Mouse (Mus musculus): ENCODE measurements around the gene Fam234a.
"Not testable (repeated sequence)": the region's sequence is repeated elsewhere in the genome, so short reads cannot be mapped to it uniquely, and the experiment has no call there.

The Fam234a gene

DNA sequence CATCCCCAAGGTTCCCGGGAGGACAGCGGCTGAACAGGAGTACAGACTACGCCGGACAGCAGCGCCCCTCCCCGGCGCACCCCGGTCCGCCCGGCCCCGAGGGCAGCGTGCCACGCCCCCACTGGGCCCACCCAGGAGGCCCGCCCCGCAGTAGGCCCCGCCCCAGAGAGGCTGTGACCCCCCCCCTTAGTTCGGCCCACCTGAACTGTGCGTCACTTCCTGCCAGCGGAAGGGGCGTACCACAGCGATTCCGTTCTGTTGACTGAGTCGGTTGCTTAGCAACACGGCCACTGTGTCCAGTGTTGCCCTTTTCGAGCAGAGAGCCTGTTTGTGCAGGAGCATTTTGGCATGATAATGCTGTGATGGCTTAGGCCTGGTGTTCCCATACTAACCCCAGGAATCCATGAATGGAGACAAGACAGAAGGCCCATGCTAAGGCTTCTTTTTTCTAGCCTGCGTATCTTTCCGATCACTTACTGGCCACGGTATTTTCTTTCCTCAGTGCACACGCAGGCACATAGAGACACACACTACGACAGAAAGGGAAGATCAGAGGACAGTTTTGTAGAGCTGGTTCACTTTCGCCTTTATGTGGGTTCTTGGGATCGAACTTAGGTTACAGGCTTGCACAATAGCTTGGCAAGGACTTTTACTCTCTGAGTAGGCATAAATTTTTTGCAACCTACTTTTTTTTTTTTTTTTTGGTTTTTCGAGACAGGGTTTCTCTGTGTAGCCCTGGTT lies at the start of gene Fam234a:
Gene Fam234a (minus strand): TSS at position 142 of the 741 bp plus-strand sequence.
- DNase-seq (ENCODE audit: low spot score), result peak; percentile 94

DNA sequence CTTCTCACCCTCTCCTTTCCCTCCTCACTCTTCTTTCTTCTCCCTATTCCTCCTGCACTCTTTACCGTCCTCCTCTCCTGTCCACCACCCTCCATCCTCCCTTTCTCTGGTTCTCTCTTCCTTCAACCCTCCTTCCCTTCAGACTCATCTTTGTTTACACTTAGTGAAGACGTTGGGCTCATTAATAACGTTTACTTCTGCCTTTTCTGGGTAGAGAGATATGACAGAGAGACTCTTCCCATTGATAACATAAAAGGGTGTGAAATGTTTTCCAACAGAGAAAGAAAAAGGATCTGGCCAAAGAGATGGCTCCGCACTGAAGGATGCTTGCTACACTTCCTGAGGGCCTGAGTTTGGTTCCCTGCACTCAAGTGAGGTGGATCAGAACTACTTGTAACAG lies 45.4 kb upstream of the Fam234a start:
- DNase-seq (ENCODE audit: low spot score), result no peak

DNA sequence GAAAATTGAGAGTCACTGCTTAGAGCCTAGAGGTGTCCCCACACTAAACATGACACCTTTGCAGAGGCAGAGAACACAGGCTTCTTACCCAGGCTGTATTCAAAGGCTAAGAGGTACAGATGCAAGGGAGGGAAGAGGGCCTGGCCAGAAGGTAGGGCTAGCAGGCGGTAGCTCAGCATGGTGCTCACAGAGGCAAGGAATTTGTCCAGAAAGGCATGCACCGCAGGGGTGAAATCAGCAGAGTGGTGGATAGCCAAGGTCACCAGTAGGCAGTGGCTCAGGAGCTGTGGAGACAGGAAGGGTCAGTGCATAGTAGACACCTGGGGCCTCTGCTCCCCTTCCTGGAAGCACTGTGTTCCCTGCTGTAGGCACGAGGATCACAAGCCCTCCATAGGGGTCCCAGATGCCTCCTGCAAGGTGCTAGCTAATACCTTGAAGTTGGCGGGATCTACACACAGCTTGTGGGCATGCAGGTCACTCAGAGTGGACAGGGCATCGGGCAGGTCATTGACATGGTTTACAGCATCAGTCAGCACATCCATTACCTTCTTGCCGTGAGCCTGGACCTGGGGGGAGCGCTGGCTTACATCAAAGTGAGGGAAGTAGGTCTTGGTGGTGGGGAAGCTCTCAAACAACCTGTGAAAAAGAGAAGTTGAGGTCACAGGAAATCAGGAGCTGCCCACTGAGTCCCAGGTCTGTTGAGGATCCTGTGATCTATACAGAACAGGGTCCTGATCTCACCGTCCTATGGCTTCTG lies 42.3 kb upstream of the Fam234a start:
- no peak for DNase-seq (ENCODE audit: low spot score)

- no peak for DNase-seq (ENCODE audit: low spot score)
Measured at GRCm38 (mm10) chr17:26276711-26277110, 32.7 kb upstream of the Fam234a start.

- DNase-seq (ENCODE audit: low spot score), result no peak
Measured at GRCm38 (mm10) chr17:26275933-26276332, 31.9 kb upstream of the Fam234a start.

DNA sequence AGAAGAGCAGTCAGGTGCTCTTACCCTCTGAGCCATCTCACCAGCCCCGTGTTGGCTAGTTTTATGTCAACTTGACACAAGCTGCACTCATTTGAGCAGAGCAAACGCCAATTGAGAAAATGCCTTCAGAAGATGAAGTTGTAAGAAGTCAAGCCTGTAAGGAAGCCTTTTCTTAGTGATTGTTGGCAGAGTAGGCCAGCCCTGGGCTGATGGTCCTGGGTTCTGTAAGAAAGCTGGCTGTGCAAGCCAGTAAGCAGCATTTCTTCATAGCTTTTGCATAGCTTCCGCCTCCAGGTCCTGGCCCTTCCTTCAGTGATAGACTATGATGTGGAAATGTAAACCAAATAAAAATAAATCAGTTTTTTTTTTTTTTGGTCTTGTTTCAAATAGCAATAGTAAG lies 28.5 kb upstream of the Fam234a start:
- DNase-seq (ENCODE audit: low spot score), result no peak

DNA sequence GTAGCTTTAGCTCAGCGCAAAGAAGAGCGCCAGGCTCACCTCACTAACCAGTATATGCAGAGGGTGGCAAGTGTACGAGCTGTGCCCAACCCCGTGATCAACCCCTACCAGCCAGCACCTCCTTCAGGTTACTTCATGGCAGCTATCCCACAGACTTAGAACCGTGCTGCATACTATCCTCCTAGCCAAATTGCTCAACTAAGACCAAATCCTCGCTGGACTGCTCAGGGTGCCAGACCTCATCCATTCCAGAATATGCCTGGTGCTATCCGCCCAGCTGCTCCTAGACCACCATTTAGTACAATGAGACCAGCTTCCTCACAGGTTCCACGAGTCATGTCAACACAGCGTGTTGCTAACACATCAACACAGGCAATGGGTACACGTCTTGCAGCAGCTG lies 25.5 kb upstream of the Fam234a start:
- DNase-seq (ENCODE audit: low spot score), result not testable (repeated sequence)

GRCm38 (mm10) chr17:26268851-26269250 lies 24.8 kb upstream of the Fam234a start:
- DNase-seq (ENCODE audit: low spot score), result peak; percentile 13

GRCm38 (mm10) chr17:26262384-26262783 lies 18.3 kb upstream of the Fam234a start:
- no peak for DNase-seq (ENCODE audit: low spot score)

GRCm38 (mm10) chr17:26261826-26262225 lies 17.8 kb upstream of the Fam234a start:
- DNase-seq (ENCODE audit: low spot score), result no peak

- no peak for DNase-seq (ENCODE audit: low spot score)
Measured at GRCm38 (mm10) chr17:26255313-26255712, 11.3 kb upstream of the Fam234a start.

DNA sequence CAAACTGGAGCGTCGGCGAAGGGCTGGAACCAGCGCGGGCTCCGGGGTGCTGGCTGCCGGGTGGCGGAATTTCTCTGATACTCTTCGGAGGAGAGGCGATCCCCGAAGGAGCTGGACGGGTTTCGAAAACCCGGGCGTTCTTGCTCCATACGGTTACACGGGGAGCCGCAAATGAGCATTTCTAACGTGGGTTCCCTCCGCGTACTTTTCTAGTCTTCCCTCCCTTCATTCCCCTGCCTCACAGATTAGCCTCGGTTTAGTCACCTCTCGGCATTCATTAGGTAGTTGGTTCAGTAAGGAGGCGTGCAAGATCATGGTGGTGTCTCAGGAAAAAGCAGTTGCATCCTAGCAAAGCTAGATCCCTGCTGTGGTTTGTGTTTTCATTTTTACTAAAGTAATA lies 9.4 kb upstream of the Fam234a start:
- no peak for DNase-seq (ENCODE audit: low spot score)

- peak; percentile 88 for DNase-seq (ENCODE audit: low spot score)
Measured at GRCm38 (mm10) chr17:26252539-26253251, 8.7 kb upstream of the Fam234a start, which contains the start of gene Luc7l. Gene Luc7l (plus strand): TSS chr17:26252896.

- DNase-seq (ENCODE audit: low spot score), result no peak
Measured at GRCm38 (mm10) chr17:26251886-26252538, 8.0 kb upstream of the Fam234a start.

DNA sequence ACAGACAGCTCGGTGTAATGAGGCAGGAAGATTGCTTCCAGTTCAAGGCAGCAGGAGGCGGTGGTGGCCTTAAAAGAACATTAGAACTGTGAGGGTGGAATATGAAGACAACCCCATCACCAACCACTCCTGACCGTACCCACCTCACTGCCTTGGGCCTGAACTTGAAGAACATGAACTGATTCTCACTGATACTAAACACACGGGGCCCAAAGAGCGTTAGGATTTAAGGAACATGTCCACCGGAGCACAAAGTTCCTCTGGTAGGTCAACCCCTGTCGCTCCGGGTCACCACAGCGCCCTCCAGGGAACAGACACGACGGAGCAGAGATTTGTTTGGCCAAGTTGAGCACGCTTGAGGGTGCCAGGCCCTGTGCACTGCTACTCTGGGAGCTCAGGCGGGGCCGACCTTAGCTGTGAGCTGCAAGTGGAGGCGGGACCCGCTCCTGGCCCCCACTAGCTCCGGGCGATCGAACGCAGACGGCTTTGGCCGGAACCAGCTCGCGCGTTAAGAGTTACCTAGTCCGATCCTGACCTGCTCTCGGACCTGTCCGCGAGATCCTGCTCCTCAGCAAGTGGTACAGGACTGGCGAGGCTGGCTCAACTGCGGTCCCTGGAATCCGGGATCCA lies 456 bp downstream of the Fam234a start:
- peak; percentile 65 for DNase-seq (ENCODE audit: low spot score)

DNA sequence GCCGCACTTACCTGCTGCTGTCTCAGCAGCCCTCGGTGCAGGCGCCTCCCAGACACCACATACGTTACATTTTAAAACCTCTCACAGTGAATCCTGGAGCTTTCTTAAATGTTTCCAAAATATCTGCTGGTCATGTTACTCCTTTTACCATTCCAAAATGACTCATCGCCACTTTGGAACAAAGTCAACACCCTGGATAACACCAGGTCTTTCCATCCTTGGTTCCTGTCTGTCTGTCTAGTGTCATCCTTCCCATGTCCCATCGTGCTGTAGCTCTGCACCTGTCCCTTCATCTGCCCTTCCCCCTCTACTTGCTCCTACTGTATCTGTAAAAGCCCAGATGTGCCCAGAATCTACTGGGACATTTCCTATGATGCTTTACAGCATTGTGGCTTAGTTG lies 3.1 kb downstream of the Fam234a start:
- DNase-seq (ENCODE audit: low spot score), result no peak

DNA sequence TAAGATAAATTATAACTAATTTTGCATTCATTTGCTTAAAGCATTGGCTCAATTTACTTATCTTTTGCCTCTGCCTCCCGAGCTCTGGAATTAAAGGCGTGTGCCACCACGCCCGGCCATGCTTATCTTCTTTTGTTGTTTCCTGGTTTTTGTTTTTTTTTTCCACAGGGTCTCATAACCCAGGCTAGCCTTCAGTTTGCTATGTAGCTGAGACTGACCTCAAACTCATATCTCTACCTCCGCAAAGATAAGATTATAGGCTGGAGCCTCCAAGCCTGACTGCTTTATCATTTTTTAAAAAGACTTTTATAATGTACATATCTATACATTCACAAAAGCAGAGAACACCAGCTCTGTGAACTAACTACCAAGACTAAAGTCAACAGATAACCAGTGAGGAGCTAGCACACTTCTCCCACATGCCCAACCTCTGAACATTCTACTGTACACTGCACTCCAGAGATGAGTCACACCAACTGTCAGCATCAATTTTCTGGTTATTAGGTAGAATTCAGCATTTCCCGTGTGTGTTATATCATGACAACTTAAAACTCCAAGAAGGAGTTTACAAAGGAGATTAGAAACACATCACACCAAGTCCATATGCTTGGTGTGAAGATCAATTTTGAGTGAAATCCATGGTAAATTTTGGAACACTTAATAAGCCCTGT lies 3.8 kb downstream of the Fam234a start:
- no peak for DNase-seq (ENCODE audit: low spot score)

DNA sequence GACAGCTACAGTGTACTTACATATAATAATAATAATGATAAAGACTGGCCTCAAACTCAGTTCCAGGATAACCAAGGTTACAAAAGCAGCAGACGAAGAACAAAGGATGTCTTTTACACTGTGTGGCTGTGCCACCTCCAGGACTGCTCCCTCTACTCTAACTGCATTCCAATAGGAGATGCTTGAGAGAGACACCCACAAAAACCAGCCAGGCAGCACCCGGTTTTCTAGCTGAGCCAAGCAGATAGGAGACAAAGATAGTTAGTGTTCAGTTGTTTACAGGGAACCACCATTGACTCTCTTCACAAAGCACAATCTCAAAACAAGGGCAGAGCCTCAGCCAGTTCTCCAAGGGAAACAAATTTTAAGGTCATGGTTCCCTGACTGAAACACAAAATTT lies 4.5 kb downstream of the Fam234a start:
- DNase-seq (ENCODE audit: low spot score), result no peak

GRCm38 (mm10) chr17:26237667-26238066 lies 6.4 kb downstream of the Fam234a start:
- DNase-seq (ENCODE audit: low spot score), result no peak

- DNase-seq (ENCODE audit: low spot score), result no peak
Measured at GRCm38 (mm10) chr17:26235077-26235815, 8.8 kb downstream of the Fam234a start.

Measured in ovary, adult 18-20 months (tissue).